Mouse (Mus musculus) testis, adult 2 months (tissue): ENCODE data around the gene Klhdc10.

Source experiments
- CTCF ChIP-seq: fragments of 200-500 bp; IDR thresholded peaks from 2 replicates; pipeline ENCODE4 v1.5.1; 2012; ENCODE audit warnings: low read depth, mild to moderate bottlenecking, inconsistent platforms, low read length, moderate library complexity; ENCODE audit not compliant: control insufficient read depth, insufficient read depth, insufficient replicate concordance
- POLR2A ChIP-seq: fragments of 200-500 bp; IDR thresholded peaks from 2 replicates; pipeline ENCODE4 v1.6.1; 2012; ENCODE audit warnings: low read depth, mild to moderate bottlenecking, inconsistent platforms, low read length, moderate library complexity; ENCODE audit not compliant: control insufficient read depth

GRCm38 (mm10) chr6:30482908-30483307 is 81.2 kb downstream of the Klhdc10 start:
- TF ChIP-seq POLR2A (no peak), CTCF (no peak)
